Mouse (Mus musculus) limb, embryonic 14.5 days (tissue): ENCODE measurements around the gene Fgfr2. TPM values are rescaled to one million over a fixed set of nuclear protein-coding genes. Genes with fewer than 3 reads are reported as not detected.

ENCODE experiments used
- ATAC-seq: fragments of 200-750 bp; cut with Nextera tagmentation; 2 replicates; pipeline ENCODE4 v1.8.0; 2017; ENCODE audit warnings: low read depth, moderate number of reproducible peaks, moderate TSS enrichment; ENCODE audit not compliant: low FRiP score
- DNase-seq: peaks from one replicate; pipeline ENCODE4 v3.0.0-alpha.2; 2015; ENCODE audit warnings: low spot score
- H3K27ac ChIP-seq: fragments of 300-500 bp; sonication (generic); replicated peaks from 2 replicates; pipeline ENCODE4 v1.5.1; 2014; ENCODE audit warnings: low read depth, mild to moderate bottlenecking, low read length, moderate library complexity, mixed read lengths
- H3K27me3 ChIP-seq: fragments of 300-500 bp; sonication (generic); 2 replicates; pipeline ENCODE4 v1.6.1; 2014; ENCODE audit warnings: low read length, mixed read lengths; ENCODE audit not compliant: control insufficient read depth, insufficient read depth
- H3K36me3 ChIP-seq: fragments of 300-500 bp; sonication (generic); 2 replicates; pipeline ENCODE4 v1.6.1; 2014; ENCODE audit warnings: mild to moderate bottlenecking, low read length, moderate library complexity, mixed read lengths; ENCODE audit not compliant: control insufficient read depth, insufficient read depth
- H3K4me1 ChIP-seq: fragments of 300-500 bp; sonication (generic); 2 replicates; pipeline ENCODE4 v1.6.1; 2014; ENCODE audit warnings: antibody characterized with exemption, low read length, mixed read lengths; ENCODE audit not compliant: control insufficient read depth, insufficient read depth
- H3K4me2 ChIP-seq: fragments of 300-500 bp; sonication (generic); replicated peaks from 2 replicates; pipeline ENCODE4 v1.6.1; 2014; ENCODE audit warnings: low read depth, mild to moderate bottlenecking, low read length, moderate library complexity; ENCODE audit not compliant: severe bottlenecking
- H3K4me3 ChIP-seq: fragments of 300-500 bp; sonication (generic); replicated peaks from 2 replicates; pipeline ENCODE4 v1.5.1; 2014; ENCODE audit warnings: low read length
- H3K9ac ChIP-seq: fragments of 300-500 bp; sonication (generic); 2 replicates; pipeline ENCODE4 v1.6.1; 2014; ENCODE audit warnings: mild to moderate bottlenecking, low read depth, low read length, moderate library complexity; ENCODE audit not compliant: severe bottlenecking
- H3K9me3 ChIP-seq: fragments of 300-500 bp; sonication (generic); 2 replicates; pipeline ENCODE4 v1.6.1; 2016; ENCODE audit warnings: low read length; ENCODE audit not compliant: control insufficient read depth
- POLR2A ChIP-seq: fragments of 200-500 bp; IDR thresholded peaks from 2 replicates; pipeline ENCODE4 v1.8.0; 2012; ENCODE audit warnings: inconsistent platforms, mild to moderate bottlenecking, moderate library complexity, borderline replicate concordance; ENCODE audit not compliant: insufficient read depth, insufficient read length; ENCODE audit errors: extremely low read depth
- WGBS: fragments of 180-500 bp; shearing (Covaris S2); extraction: QIAGEN DNeasy Blood & Tissue Kit; methylation state at CpG from one replicate; pipeline ENCODE4 v1.1.7; 2014; 5-methylcytosine and 5-hydroxymethylcytosine counted together
- polyA plus RNA-seq, 2 experiments: library from polyadenylated mRNA; depleted of rRNA in 1 of 2; stranded (reverse) in 1 of 2; unstranded in 1 of 2; fragments of >200 nt; fragmentation: Nextera tagmentation in 1 of 2; extraction: Ambion mirVana in 1 of 2; gene quantifications; 2 replicates each; pipeline versions ENCODE4 v1.2.1 to v1.2.3; 2012 to 2014

The Fgfr2 gene
- polyA plus RNA-seq, 2 experiments = 131 to 133 TPM

GRCm38 (mm10) chr7:132681296-132681695 lies 441.9 kb downstream of the Fgfr2 start:
- Histone ChIP-seq H3K4me3 (no peak overlapping the region), H3K4me1 (0 out of 2 replicates have a peak, but pooled peaks cover 6% of the 10 kb centered on the region), H3K4me2 (no peak overlapping the region), H3K9me3 (no peaks in the 10 kb centered on the region), H3K27me3 (no peaks in the 10 kb centered on the region), H3K9ac (no peak overlapping the region), H3K36me3 (no peaks in the 10 kb centered on the region), H3K27ac (no peak overlapping the region)
- DNase-seq (no peak), ATAC-seq (no peak)
- WGBS = 89% methylated on average over 11 of the region's 11 CpGs
- TF ChIP-seq POLR2A = no peak

DNA sequence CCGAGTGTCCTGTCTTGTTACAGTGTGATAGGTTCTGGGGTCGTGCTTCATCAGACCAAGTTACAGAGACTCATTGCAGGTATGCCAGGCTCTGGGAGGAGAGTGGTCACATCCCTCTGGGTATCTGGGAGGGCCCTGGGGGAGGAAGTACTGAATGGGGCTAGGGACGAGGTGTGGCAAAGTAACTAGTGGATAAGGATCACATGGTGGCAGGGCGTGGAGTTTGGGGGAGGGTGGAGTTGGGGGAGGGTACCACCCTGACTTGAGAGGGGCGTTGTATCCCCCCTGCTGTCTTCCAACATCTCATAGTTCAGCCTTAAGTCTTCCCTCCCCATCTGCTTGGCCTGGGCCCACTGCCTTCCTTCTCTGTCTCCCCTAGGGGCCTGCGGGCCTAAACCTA lies 443.6 kb downstream of the Fgfr2 start:
- no peaks in the 10 kb centered on the region for H3K36me3 ChIP-seq
- H3K4me2 ChIP-seq = no peak overlapping the region
- ATAC-seq (no peak), DNase-seq (no peak)
- H3K27ac ChIP-seq = no peak overlapping the region
- H3K4me1 ChIP-seq = 0 out of 2 replicates have a peak, but pooled peaks cover 6% of the 10 kb centered on the region
- no peak overlapping the region for H3K9ac ChIP-seq
- H3K9me3 ChIP-seq = no peaks in the 10 kb centered on the region
- no peak for TF ChIP-seq POLR2A
- 69% methylated on average over 6 of the region's 6 CpGs for WGBS
- no peak overlapping the region for H3K4me3 ChIP-seq
- H3K27me3 ChIP-seq = no peaks in the 10 kb centered on the region

GRCm38 (mm10) chr7:132679117-132679516 lies 444.0 kb downstream of the Fgfr2 start:
- Histone ChIP-seq H3K9me3 (no peaks in the 10 kb centered on the region), H3K4me2 (no peak overlapping the region), H3K27me3 (no peaks in the 10 kb centered on the region), H3K4me3 (no peak overlapping the region), H3K36me3 (no peaks in the 10 kb centered on the region), H3K27ac (no peak overlapping the region), H3K4me1 (0 out of 2 replicates have a peak, but pooled peaks cover 6% of the 10 kb centered on the region), H3K9ac (no peak overlapping the region)
- 73% methylated on average over 4 of the region's 4 CpGs for WGBS
- no peak for TF ChIP-seq POLR2A
- ATAC-seq (no peak), DNase-seq (no peak)

DNA sequence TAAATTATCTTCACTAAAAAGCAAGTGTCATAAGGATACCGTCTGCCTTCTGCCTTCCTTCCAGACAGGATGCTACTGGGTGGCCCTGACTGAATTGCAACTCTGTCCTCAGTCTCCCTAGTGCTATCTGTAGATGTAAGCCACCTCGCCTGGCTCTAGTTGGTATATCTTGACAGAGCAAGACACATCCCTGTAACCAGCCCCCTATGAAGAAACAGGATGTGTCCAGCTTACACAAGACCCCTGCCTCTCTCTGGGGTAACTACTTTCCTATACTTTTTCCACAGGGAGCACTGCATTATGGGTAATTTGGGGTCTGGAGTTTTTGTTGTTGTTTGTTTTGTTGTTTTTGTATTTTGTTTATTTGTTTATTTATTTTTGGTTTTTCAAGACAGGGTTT lies 447.2 kb downstream of the Fgfr2 start:
- Histone ChIP-seq H3K4me1 (no peaks in the 10 kb centered on the region), H3K4me3 (no peak overlapping the region), H3K9me3 (no peaks in the 10 kb centered on the region), H3K9ac (no peak overlapping the region), H3K27me3 (no peaks in the 10 kb centered on the region), H3K4me2 (no peak overlapping the region), H3K36me3 (no peaks in the 10 kb centered on the region), H3K27ac (no peak overlapping the region)
- no peak for TF ChIP-seq POLR2A
- DNase-seq (no peak), ATAC-seq (no peak)
- 96% methylated on average over 2 of the region's 2 CpGs for WGBS

DNA sequence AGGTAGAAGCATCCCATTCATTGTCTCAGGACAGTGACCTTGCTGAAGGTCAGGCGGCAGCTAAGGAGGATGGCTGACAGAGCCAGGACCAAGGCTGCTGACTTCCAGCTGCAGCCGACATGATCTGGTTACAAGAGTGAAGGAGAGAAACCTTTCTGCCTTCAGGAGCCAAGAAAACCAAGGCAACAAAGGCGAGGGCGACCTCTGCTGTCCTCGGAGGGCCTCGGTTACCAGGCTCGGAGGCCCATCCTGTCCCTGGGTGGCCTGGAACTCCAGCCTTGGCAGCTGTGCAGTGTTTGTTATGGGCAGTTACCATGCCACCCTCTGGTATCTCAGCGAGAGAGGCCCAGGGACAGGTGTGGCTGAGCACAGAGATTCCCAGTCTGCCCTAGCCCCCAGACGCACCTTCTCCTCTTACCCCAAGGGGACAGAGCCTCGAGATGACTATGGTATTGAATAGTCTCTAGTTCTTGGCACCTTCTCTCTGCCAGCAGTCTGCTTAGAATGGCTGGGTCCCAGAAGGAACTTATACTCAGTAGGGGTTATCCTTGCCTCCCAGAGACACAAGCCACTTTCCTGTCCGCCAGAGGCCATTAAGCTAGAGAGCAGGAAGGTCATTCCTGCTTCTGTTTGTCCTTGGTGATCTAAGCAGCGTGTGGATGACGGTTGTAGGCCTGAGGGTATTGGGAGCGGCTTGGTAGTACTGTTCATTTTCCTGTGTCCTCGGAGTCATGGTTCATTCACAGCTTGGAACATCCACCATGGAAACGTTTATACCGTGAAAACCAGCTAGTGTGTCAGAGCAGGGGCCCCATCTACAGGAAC lies 449.0 kb downstream of the Fgfr2 start:
- ATAC-seq = peak; percentile 74
- Histone ChIP-seq H3K4me3 (no peak overlapping the region), H3K36me3 (no peaks in the 10 kb centered on the region), H3K27me3 (no peaks in the 10 kb centered on the region), H3K9ac (no peak overlapping the region), H3K4me1 (no peaks in the 10 kb centered on the region), H3K4me2 (no peak overlapping the region), H3K9me3 (no peaks in the 10 kb centered on the region), H3K27ac (no peak overlapping the region)
- no peak for TF ChIP-seq POLR2A
- DNase-seq = peak; percentile 37
- WGBS = 64% methylated on average over 17 of the region's 17 CpGs
